13 mouse cellular contexts compared by ENCODE assay signal in the genomic region with DNA sequence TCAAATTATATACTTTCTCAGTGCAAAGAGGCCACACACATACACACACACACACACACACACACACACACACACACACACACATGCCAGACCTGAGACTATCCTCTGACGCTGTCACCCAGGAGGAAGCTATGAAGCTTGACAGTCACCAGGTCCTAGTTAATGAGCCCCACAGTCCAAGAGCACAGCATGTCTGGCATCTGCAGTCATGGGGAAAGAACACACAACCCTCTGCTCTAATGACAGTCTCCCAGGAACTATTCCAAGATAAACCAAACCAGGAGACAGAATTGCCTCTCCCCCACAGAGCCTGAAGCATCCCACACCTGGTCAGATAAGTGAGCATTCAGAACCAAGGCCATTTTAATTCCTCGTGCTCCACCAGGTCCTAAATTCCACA.
DNase-seq lines count a peak whose midpoint lies in the region; ATAC-seq lines count a peak whose summit lies in the region.
"Had no signal": no experiment of that assay in that cellular context is flagged by ENCODE, and none has a peak within 500 bp of the region (broad histone marks: within the 10 kb centered on the region; RNA-seq: fewer than 3 reads in every experiment).

No protein-coding gene starts in this region.

- H3K27ac ChIP-seq in heart, embryonic 13.5 days (replicated peaks) = peak overlapping the region; percentile 54

- intact Hi-C loops in heart, postnatal 10 days (cut with DNase I) = no loop called here
- intact Hi-C loops in gastrocnemius, postnatal 14 days (cut with DNase I; ENCODE audit: low total_unique reads) = no loop called here
- intact Hi-C loops in left cerebral cortex, postnatal 25 days (cut with DNase I) = no loop called here

- peaks cover 24% of the 10 kb centered on the region for H3K4me1 ChIP-seq in heart, embryonic 13.5 days

- no peaks in the 10 kb centered on the region for H3K27me3 ChIP-seq in heart, embryonic 13.5 days (replicated peaks)
- H3K27me3 ChIP-seq: CH12.LX had no signal

- H3K4me2 ChIP-seq in heart, embryonic 13.5 days = no peak overlapping the region

- H3K9ac ChIP-seq in heart, embryonic 13.5 days = no peak overlapping the region

- no peaks in the 10 kb centered on the region for H3K36me3 ChIP-seq in heart, embryonic 13.5 days

- ATAC-seq in heart, embryonic 13.5 days (ENCODE audit: extremely low read depth, insufficient number of reproducible peaks, low FRiP score, low TSS enrichment) = peak; percentile 44; the same call in 1 of the 2 replicates
- ATAC-seq: activated CD4-positive, CD25-positive, alpha-beta regulatory T cell, adult 4 months had no signal

- 17% methylated on average over 2 of the region's 2 CpGs for WGBS in heart, embryonic 13.5 days

- no peak overlapping the region for H3K4me3 ChIP-seq in heart, embryonic 13.5 days

- H3K9me3 ChIP-seq in heart, embryonic 13.5 days = no peaks in the 10 kb centered on the region

- DNase-seq in heart, postnatal 10 days = no peak
- DNase-seq in testis, postnatal 14 days (ENCODE audit: low spot score) = peak; percentile 8
- no peak for DNase-seq in testis, postnatal 10 days (ENCODE audit: low spot score)
- peak; percentile 94 for DNase-seq in gonadal fat pad, adult 2 months (ENCODE audit: low read depth)
- no peak for DNase-seq in layer of hippocampus, postnatal 10 days (ENCODE audit: low spot score in 2 of 2)
- no peak for DNase-seq in gastrocnemius, postnatal 14 days
- DNase-seq in left cerebral cortex, postnatal 25 days (ENCODE audit: low spot score in 2 of 2) = no peak
- DNase-seq: lung, adult 18-20 months; right cerebral cortex, adult 18-20 months; thymus, adult 2 months had no signal

Comparison
In these comparisons a context has a peak if more than half of its experiments do, and no peak if none do; other contexts are left out.
1. DNase-seq: peak in testis, postnatal 14 days (single experiment) and gonadal fat pad, adult 2 months (single experiment); none in heart, postnatal 10 days (0 of 2), testis, postnatal 10 days (single experiment), layer of hippocampus, postnatal 10 days (0 of 2), gastrocnemius, postnatal 14 days (single experiment) and left cerebral cortex, postnatal 25 days (0 of 2).